Mouse (Mus musculus): Measurements from ENCODE around the gene Pcsk5. TPM values are rescaled to one million over a fixed set of nuclear protein-coding genes. Genes with fewer than 3 reads are reported as not detected.

The Pcsk5 gene
- total RNA-seq, 2 experiments from 2014 or later = 182 to 188 TPM

DNA sequence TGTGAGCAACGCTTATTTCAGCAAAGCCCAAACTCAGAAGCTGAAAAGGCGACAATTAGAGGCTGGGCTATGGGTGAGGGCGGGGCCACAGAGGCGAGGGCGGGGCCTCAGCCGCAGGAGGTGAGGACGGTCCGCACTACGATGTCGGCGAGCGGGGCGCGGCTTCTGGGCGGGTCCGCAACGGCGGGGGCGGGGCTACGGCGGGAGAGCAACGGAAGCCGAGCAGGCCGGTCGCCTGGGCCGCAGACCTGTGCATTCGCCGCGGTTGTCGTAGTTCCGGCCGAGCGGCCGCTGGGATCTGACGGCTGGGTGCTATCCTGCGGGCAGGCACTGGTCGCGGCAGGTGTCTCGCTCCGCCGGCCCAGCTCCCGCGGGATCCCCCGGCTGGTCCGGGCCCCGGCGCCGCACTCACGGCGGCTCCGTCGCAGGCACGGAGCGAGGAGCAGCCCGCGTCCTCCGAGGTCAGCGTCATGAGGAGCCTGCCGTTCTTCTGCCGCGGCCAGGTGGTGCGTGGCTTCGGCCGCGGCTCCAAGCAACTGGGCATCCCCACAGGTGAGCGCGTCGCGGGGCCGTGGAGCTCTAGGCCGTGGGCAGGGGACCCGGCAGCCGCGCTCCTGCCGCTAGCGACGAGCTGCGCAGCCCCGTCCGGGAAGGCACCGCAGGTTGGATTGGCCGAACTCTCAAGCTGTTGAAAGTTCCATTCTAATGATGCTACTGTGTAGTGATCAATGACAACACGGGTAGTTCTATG is 443.4 kb downstream of the Pcsk5 start, which contains the start of gene Rfk:
Rfk (plus strand) TSS at position 203 of the 751 bp plus-strand sequence.
- peak; percentile 95 to 98 for DNase-seq

DNA sequence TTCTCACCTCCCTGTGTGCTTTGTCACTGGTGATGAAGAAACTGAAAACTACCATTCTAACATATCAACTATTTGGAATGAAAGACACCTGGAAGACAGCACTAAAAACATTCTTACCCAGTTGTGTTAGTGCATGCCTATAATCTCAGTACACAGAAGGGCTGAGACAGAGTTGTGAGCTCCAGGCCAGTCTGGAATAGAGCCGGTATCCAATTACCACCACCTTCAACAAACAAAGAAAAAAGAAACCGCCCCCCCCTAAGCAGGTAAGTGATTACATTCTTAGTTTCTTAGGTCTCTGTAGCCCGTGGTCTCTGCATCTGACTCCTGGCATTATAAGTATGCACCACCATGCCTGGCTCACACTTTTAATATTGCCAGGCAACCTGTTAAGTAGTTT is 444.6 kb downstream of the Pcsk5 start:
- no peak for DNase-seq

- no peak for DNase-seq
Measured at GRCm38 (mm10) chr19:17388404-17388803, 449.0 kb downstream of the Pcsk5 start.

DNA sequence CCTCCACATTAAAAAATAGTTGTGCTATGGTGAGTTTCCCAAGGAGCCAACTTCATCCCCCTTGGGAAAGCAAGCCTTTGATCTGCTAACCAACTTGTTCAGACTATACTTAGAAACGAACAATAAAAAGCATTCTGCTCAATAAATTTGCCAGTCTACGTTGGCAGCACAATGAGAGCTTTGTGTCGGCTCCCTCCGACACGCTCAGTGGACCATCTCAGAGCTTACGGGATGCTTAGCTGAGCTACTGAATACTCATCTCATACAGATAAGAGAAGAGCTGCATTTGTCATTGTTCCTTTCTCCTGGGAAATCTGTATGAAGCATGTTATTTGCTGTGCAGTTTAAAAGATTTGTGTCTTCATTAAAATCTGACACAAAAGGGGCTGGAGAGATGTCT is 451.0 kb downstream of the Pcsk5 start:
- DNase-seq = no peak

DNA sequence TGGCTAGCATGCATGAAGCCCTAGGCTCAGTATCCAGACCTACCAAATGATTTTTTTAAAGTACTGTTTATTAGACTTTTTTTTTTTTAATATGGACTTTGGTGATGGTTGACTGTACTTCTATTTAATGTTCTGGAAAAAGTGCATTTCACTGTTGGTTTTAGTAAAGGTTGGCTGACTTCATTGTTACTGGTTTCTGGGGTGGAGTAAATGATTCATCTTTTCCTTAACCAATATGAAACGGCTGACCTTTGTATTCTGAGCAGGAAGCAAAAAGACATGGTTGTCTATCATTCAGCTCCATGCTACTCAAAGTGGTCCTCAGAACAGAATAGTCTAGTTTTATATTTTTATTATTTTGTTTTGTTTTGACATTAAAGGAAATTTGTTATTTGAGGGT is 452.0 kb downstream of the Pcsk5 start:
- no peak for DNase-seq

DNA sequence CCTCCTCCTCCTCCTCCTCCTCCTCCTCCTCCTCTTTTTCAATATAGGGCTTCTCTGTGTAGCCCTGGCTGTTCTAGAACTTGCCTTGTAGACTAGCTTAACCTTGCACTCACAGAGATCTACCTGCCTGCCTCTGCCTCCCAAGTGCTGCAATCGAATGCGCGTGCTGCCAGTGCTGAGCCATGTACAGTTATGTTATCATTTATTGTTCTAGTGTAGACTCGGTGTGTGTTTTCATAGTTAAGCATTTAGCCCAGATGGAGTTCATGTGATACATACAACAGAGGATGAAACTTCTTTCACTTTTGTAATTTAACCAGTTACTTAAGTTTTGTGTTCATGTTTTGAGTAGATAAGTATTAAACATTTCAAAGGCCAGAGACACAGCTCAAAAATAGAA is 452.4 kb downstream of the Pcsk5 start:
- no peak for DNase-seq

GRCm38 (mm10) chr19:17382807-17383397 is 454.5 kb downstream of the Pcsk5 start:
- no peak for DNase-seq

All from adrenal gland, postnatal 36 days (tissue).